Mouse (Mus musculus) megakaryocyte, embryonic 14.5 days (primary cell): Measurements from ENCODE around the gene Gfpt2.

Source experiments
- FLI1 ChIP-seq: IDR thresholded peaks from 2 replicates; pipeline ENCODE4 v1.6.1; 2012; ENCODE audit warnings: low read length, inconsistent platforms, mixed read lengths
- GATA1 ChIP-seq: IDR thresholded peaks from 3 replicates; pipeline ENCODE4 v1.6.1; 2012; ENCODE audit warnings: mixed read lengths, low read length, inconsistent platforms, borderline replicate concordance

- TF ChIP-seq GATA1, result no peak
- TF ChIP-seq FLI1, result no peak
Observed at GRCm38 (mm10) chr11:49778844-49779243, 15.1 kb upstream of the Gfpt2 start.
